Mouse (Mus musculus) left cerebral cortex, adult 18-20 months (tissue): ENCODE results near the gene Nfkb1. TPM values are rescaled to one million over a fixed set of nuclear protein-coding genes. Genes with fewer than 3 reads are reported as not detected.

ENCODE experiments used
- DNase-seq, 2 experiments: peaks; one replicate each; pipeline ENCODE4 v3.0.0; 2021 to 2022; ENCODE audit warnings: low spot score in 2 of 2, mixed read lengths in 1 of 2
- long read RNA-seq, 2 experiments: library from polyadenylated mRNA; stranded (forward); transcript quantifications; one replicate each; pipeline ENCODE4 v2.0.0; 2021
- total RNA-seq, 2 experiments: library from RNA; stranded (reverse); gene quantifications; 2 replicates each; pipeline ENCODE4 v1.2.3; 2021

The Nfkb1 gene
- total RNA-seq: 10 to 100 TPM; 18.8 to 22.2 TPM
- long read RNA-seq, experiment 1, full-length matches to known transcripts: 5 of 8 reads
- long read RNA-seq, experiment 1, partial matches to known transcripts: 3 of 8 reads
- long read RNA-seq, experiment 1, other reads (novel, unspliced or antisense): 0 of 8 reads
- long read RNA-seq, experiment 2, full-length matches to known transcripts: 7 of 8 reads
- long read RNA-seq, experiment 2, partial matches to known transcripts: 0 of 8 reads
- long read RNA-seq, experiment 2, other reads (novel, unspliced or antisense): 1 of 8 reads

DNA sequence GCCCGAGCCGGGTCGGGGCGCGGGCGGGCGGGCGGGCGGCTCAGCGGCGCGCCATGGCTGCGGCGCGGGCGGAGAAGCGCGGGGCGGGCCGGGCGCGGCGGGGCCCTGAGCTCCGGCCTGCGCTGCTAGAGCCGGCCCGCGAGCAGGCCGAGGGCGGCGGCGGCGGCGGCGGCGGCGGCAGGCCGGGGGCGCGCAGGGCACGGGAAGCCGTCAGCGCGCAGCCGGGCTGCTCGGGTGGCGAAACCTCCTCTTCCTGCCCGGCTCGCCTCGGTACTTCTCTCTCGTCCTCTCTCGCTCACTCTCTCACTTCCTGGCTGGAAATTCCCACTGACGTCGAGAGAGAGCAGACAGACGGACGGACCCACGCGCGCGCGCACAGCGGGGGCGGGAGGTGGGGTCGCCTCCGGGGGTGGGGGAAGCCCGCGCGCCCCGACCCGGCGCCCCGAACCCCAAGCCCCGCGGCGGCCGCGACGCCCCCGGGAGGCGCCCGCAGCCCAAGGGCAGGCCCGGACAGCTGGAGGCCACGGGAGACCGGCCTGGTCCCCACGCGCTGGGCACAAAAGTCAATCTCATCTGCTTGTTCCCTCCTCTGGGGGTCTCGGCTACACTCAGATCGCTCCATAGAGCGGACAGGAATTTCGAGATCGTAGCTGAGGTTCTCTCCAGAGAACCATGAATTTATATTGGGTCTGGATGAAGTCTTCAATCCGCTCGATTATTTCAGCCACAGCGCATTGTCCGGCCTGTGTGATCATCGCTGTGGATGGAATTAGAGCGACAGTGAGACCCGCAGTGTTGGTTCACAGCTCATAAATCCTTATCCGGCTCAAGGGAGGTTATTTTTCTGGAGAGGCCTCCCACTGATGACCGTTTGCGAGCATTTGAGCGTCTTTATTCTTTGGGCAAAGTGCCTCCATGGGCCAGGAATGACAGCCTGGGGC lies at the start of gene Nfkb1:
Gene Nfkb1 (minus strand): TSS at position 357 of the 941 bp plus-strand sequence.
- DNase-seq: peak; percentile 57 to 59

DNA sequence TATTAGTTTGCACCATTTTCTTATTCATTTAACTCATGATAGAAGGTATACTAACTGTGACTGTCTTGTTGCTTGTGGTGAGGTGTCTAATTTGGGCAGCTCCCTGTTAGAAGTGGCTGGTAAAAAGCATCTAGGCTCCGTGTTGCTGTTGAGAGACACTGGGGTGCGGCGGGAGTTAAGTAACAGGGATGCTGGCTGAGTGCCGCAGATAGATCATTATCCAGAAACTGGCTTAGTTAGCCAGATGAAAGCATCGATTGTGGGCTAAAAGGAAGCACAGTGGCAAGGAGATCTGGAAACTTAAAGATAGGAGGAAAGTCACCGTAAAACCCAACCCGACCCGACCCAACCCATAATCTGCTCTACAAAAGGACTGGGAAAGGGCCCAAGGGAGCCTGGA lies 49.4 kb upstream of the Nfkb1 start:
- DNase-seq: no peak

DNA sequence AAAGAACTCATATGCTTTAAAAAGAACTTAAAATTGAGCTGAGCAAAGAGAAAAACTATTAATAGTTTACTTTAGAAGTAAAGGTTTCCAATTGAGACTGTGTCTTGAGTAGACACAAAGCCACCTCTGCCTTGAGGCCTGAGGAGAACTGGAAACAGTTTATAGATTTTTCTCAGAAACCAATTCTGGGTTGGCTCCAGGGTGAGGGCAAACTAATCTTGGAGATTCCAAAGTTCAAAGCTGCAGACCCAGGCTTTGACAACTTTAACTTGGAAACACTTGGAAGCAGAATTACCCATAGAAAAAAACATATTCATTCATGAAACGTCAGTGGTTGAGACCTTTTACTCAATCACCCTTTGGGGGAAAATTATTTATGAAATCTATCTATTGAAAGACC lies 43.4 kb upstream of the Nfkb1 start:
- no peak for DNase-seq

DNA sequence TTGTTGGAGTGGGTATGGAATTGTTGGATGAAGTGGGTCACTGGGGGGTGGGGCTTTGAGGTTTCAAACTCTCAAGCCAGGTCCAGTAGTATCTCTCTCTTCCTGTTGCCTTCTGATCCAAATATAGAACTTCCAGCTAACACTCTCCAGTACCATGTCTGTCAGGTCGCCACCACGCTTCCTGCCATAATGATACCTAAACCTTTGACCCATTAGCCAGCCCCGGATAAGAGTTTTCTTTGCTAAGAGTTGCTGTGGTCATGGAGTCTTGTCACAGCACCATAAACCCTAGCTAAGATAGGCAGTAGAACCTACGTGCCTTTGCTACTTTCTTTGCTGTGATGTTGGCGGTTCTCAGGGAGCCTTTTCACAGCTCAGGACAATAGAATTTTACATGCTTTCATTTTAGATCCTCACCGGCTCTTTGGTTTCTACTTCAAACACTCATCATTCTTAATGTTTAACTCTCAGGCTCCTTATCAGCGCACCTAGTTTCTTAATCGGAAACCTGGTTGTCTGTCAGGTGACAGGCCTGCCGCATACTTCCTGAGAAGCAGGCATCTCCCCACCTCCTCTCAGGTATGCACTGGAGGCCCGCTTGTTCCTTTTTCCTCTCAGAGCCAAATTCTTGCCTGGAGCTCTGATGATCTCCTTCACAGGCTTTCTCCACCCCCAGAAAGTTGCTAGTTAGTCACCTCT lies 41.5 kb upstream of the Nfkb1 start:
- no peak for DNase-seq

DNA sequence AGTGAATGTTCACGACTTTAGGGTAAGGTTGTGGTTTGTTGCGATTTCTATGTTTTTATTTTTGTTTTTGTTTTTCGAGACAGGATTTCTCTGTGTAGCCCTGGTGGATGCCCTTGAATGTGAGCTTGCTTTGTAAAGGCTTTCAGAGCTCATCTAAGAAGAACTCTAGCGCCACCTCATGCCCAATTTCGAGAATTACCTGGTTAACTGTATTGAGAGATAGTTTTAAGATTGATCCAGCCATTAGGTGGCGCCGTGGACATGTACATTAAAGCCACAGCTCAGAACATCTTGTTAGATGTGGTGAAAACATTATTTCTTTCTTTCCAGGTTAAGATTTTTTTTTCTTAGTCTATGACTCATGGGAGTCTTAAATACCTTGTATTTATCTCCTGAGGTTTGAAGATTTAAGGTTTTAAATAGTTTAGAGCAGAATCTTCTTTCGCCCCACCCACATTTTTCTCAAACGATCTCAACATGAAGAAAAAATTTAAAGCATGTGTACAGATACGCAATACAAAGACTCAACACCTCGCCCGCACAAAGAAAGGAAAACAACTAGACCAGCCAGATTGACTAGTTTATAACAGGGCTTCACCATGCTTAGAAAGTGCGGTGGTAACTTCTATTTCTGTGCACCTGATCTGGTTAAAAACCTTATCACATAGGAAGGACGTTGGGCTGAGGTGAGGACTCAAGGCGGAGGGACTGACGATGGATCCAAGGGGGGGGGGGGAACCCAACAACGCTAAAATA lies 40.1 kb upstream of the Nfkb1 start:
- peak; percentile 95 to 99 for DNase-seq

DNA sequence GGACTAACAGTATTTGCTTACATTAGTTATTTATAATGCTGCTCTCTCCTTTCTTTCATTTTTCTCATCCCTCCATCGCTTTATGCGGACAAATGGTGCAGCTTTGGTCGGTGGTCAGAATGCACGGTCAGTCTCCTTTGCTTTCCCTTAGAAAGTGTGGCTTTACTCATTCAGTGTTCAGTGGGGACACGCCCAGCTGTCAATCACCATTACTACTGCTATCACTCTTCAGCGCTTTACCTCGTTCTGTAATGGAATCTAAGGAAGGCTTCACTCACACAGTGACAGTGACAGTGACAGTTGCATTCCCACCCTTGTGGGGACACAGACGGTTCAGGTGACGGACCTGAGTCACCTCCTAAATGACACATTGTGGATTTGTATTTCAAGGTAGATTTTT lies 39.4 kb upstream of the Nfkb1 start:
- DNase-seq: no peak

DNA sequence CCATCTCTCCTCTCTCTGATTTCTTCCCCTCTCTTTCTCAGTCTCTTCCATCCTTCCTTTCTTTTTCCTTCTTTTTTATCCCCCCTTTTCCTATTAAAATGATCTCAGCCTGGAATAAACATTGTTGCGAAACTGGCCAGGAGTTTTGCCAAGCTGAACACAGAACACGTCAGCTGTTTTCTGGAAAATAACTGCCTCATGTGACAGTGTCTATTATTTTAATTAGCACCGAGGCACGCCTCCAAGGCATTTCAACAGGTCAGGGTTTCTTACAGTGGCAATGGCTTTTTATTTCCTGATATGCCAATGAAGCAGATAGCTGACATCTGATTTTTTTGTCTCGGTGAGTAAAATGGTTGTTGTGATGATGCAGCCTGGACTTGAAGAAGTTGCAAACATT lies 38.2 kb upstream of the Nfkb1 start:
- no peak for DNase-seq

DNA sequence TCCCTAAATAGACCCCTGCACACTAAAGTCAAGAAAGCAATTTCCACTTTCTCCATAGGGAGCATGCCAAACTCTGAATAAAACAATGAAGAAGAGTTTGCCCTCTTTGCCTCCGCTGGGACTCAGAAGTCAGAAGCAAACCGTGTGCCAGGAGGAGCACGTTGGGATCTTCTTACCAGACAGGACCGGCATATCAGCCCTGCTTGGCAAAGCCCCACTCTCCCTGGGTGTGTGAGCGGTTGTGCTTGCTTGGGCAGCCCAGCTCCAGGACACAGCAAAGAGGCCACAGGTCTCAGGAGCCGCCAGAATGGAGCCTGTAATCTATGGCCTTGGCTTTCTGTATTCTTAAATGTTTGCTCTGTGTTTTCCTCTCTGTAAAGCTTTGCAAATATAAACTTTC lies 37.6 kb upstream of the Nfkb1 start:
- no peak for DNase-seq

DNA sequence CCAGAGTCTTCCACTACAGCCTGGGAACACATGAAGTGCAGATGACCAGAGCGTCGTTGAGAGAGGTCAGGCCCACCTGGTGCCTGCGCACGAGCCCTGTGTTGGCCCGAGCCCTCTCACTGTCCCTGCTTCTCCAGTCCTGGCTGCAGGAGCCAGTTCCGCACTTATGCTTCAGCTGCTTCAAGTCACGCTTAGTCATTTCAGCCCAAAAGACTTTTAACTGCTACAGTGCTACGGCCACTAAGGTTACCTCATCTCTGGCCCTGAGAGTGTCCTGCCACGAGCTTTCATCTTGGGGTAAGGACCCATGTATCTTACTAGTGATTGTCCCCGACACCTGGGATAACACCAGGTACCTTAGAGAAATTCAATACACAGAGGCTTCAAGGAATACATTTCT lies 36.0 kb upstream of the Nfkb1 start:
- DNase-seq: no peak

DNA sequence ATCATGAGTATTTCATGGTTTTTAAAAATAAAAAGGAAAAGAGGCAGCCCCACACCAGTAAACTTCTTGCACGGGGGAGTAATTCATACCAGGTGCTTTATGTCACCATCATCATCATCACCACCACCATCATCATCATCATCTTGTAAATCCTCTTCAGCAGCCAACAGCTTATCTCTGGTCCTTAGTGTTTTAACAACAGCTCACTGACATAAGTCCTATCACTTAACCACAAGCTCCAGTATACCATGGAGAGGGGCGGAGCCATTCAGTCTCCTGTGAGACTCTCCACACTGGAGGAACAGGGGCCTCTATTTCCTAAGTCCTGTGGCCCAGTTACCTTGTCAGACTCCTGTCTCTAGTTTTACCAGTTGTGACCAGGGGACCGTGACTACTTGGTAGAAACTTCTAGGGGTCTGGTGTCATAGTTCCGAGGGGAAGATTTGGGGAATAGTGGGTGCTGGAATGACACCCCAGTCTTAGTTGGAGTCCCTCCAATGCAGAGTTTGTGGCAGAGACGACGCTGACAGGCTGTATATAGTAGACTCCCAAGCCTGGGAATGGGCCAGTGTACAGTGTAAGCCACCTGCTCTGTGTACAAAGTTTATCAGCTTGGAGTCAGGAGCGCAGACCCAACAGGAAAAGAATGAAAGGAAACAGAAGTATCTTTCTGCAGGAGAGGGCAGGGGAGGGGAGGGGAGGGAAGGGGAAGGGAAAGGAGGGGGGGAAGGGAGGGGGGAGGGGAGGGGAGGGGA lies 35.4 kb upstream of the Nfkb1 start:
- DNase-seq: no peak

DNA sequence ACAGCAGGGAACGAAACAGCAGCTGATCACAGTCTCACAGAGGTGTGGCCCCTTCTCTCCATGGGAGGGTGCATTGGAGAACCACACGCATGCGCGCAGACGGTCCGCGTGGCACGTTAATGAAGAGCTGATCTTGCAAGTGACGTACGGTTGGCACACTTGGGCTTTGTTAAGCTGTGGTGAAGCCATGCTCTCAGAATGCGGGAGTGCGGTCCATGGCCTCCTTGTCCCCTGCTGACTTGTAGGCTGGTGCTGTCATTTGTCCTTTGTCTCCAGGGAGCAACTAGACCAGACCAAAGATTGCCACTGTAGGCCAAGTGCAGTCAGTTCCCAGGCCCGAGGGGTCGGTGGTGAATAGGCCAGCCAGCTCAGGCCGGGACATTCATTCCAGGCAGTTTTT lies 34.7 kb upstream of the Nfkb1 start:
- DNase-seq: no peak

DNA sequence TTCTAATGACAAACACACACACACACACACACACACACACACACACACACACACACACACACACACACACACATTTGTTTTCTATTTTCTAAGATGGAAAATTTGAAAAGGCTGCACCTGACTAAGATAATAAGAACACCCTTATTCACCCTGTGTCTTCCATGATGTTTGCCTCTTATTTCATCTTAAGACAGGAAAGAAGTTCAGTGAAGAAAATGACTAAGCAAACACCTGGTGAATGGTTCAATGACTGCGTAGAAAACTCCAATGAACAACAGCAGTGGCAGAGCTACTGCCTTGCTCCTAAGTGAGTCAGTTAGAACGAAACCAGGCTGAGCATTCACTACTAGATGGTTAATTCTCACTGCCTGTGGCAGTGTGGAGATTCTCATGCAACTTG lies 30.8 kb upstream of the Nfkb1 start:
- no peak for DNase-seq

DNA sequence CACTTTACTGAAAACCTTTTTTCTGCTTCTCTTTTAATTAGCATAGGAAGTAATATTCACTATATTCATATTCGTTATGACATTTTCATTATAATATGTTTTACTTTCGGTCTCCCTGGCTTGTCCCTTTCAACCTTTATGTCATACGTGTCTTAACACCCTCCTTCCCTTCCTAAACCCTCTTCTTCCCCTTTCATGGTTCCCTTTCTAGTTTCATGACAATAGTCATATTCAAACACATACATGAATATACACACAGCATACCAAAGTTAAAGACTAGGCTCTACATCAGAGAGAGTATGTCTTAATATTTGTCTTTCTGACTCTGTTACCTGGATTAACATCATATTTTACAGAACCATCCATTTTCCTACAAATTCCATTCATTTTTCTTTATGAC lies 28.6 kb upstream of the Nfkb1 start:
- DNase-seq: no peak

DNA sequence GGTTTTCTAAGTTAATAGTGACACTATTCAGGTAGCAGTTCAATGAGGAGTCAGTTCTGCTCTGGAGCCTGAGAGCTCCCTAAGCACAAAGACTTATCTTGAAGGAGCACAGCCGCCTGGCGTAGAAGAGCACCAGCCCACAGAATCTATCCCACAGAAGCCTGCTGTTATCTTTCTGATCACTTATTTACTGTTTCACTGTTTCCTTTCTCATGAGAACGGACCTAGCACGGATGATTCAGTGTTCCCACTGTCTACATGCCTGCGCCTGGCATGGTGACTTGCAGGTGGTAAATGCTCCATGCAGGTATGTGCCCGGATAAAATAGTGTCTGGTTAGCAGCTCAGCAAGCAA lies 27.8 kb upstream of the Nfkb1 start:
- DNase-seq: no peak

DNA sequence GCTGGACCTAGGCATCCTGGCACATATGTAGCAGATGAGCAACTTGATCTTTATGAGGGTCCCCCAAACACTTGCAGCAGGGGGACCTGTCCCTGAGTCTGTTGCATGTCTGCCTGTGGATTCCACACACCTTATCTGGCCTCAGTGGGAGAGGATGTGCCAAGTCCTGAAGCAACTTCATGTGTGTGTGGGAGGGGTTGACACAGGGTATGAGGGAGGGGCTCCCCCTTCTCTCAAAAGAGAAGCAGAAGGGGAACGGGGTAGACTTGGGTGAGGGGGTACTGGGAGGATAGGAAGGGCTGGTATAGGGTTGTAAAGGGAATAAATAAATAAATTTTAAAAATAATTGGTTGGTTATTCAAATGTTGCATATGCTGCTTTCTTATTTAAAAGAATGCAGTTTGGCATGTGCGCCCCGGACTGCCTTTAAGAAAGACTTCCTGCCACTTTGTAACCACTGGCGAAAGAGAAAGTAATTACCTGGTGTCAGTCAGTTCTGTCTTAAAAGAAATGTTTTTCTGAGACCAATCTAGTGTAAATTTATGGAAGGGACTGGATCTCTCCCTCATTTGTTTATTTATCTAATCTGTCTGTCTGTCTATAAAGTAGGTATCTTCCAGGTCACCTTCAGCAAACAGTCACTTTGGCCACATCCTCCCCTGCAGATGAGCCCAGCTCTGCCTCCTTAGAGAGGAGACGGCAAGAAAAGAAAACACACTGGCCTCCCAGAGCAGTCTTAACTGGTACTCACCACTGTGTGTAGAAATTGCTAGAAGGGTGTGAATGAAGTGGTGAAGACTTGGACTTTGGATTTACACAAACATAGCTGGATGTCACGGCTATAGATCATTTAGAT lies 27.2 kb upstream of the Nfkb1 start:
- DNase-seq: no peak

DNA sequence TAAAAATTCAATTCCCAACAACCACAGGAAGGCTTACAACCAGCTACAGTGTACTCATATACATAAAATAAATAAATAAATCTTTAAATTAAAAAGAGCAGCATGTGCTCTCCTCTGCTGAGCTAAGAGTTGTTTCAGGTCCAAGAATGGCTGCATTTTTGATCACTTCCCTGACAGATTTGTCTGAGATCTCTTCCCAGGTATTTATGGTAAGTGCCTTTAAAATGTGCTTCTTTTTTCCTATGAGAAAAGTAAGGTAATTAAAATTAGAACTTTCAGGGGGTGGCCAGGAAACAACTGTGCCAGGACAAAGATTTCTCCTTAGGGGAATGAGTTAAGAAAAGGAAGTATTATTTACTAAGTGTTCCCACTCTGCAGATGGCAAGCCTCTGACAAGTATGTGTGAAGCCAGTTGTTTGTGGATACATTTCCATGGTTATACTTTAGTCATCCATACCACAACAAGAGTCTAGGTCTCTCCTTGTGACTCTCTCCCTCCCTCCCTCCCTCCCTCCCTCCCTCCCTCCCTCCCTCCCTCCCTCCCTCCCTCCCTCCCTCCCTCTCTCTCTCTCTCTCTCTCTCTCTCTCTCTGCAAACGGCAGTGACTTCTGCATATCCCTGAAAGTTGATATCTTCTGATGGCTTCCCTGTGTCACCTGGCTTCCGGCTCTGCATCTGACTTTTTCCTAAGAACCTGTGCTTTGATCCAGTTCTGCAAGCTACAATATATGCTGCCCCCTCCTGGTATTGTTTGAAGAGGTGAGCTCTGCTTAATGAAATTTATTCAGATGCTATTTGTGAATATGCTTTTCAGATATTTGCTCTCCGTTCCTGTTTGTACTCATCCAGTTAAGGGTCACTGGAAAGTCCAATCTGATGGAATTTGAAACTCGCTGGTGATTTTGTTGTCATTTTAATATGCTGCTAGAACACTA lies 21.9 kb upstream of the Nfkb1 start:
- no peak for DNase-seq

DNA sequence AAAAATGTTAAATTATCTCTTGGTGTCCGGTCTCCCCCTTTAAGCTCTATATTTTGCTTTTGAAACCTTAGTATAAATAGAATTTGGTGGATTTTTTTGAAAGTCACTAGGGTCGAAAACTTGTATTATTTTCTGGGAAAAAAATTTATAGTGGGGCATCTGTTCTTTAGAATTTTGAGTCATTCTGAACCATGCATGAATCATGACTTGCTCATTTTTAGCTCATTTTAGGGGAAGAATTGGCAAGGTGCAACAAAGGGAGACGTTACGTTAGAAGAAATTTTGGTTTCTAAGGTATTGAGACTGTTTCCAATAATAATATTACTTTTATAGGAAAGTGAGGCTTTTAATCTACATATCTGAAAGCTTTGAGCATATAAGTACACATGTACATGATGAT lies 20.3 kb upstream of the Nfkb1 start:
- DNase-seq: no peak

DNA sequence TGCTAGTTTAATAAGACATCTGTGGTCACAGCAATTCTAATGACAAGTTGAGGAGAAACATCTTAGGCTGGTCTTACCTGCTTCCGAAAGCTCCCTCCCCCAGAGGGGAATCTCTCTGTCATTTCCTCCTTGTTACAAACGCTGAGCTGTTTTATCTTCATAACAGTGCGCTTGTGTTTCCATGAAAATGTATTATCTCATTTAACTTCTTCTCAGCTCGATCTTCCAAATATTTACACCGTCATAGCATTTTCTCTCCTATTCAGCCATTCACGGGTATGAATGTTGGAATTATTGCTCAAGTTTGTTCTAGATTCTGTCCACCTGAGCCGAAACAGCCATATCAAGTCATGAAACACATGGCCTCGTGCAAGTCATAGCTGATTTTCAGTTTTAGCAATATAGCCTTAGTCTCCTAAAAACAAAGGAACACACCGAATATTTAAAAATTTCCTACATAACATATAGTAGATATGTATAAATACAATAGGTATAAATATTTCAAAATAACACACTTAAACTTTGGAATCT lies 19.8 kb upstream of the Nfkb1 start:
- DNase-seq: no peak
